Mouse (Mus musculus): Measurements from ENCODE around the gene Tmem273. TPM values are rescaled to one million over a fixed set of nuclear protein-coding genes. Genes with fewer than 3 reads are reported as not detected.

The Tmem273 gene
- polyA plus RNA-seq, 1 experiment from 2014 or later, result 0.63 TPM

DNA sequence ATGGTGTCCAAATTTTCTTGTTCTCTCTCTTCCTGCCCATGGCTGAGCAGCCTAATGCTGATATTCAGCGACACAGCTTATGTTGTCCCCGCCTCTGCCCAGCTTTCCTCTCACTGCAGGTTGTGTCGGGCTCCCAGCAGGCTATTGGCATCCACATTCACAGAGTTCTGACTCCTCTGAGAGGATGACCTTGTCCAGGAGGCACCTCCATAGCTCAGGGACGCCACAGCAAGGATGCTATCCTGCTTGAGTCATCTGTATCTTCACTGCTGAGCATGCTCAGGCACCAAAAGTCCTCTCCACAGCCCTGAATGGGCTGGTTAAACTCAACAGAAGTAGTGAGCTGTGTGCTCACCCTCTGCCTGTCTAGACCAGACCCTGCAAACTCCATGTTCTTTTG lies 29.2 kb downstream of the Tmem273 start:
- WGBS, result 63% methylated on average over 4 of the region's 4 CpGs
- H3K9ac ChIP-seq, result no peak overlapping the region

DNA sequence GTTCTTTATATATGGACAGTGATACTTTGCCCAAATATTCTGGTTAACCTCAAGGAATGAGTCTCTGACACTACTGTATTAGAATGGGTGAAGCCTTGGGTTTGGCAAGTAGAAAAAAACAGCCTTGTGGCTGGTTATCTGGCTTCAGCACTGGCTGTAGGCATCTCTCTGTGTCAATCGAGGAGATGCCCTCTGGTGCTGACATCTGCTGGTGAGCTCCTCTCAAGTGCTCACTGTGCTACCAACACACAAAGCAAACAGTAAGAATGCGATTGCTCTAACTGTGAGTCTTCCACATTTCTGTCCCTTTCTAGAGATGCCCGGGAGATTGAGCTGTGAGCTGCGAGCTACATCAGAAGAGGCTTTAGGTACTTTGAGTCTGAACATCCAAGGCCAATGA lies 30.8 kb downstream of the Tmem273 start:
- H3K9me3 ChIP-seq, result no peaks in the 10 kb centered on the region
- H3K4me2 ChIP-seq, result no peak overlapping the region
- H3K27ac ChIP-seq, result no peak overlapping the region
- H3K36me3 ChIP-seq, result no peaks in the 10 kb centered on the region
- no peak for ATAC-seq (ENCODE audit: insufficient number of reproducible peaks, insufficient read depth, low FRiP score, low TSS enrichment, low read depth)
- H3K9ac ChIP-seq, result no peak overlapping the region
- no peaks in the 10 kb centered on the region for H3K27me3 ChIP-seq
- H3K4me1 ChIP-seq, result peaks cover 14% of the 10 kb centered on the region
- no peak overlapping the region for H3K4me3 ChIP-seq
- 77% methylated on average over 4 of the region's 4 CpGs for WGBS

More for the DNA sequence above, 29.2 kb downstream of the Tmem273 start:
- no peaks in the 10 kb centered on the region for H3K27me3 ChIP-seq
- no peak overlapping the region for H3K4me2 ChIP-seq
- no peaks in the 10 kb centered on the region for H3K36me3 ChIP-seq
- H3K27ac ChIP-seq, result no peak overlapping the region
- H3K4me1 ChIP-seq, result peaks cover 14% of the 10 kb centered on the region
- no peak overlapping the region for H3K4me3 ChIP-seq
- H3K9me3 ChIP-seq, result no peaks in the 10 kb centered on the region
- no peak for ATAC-seq (ENCODE audit: insufficient number of reproducible peaks, insufficient read depth, low FRiP score, low TSS enrichment, low read depth)

DNA sequence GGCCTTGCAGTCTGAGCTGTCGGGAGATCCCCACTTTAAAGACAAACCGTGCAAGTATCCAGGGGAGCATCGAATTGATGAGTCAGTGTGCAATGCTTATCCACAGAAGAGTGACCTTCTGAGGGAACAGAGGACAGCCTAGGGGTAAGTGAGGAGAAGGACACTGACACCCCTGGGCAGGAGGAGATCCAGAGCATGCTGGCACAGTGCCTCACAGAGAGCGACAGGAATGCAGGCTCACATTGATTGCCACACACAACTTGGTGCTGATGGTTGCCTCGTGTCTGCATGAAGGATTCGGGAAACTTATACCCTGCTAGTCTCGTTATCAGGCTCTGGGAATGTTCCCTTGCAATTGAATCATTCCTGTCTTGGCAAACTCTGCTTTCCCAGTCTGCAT lies 31.5 kb downstream of the Tmem273 start:
- Histone ChIP-seq H3K27ac (no peak overlapping the region), H3K9me3 (no peaks in the 10 kb centered on the region), H3K4me3 (no peak overlapping the region), H3K9ac (no peak overlapping the region), H3K4me1 (peaks cover 14% of the 10 kb centered on the region), H3K4me2 (no peak overlapping the region), H3K36me3 (no peaks in the 10 kb centered on the region), H3K27me3 (no peaks in the 10 kb centered on the region)
- WGBS, result 59% methylated on average over 7 of the region's 7 CpGs
- no peak for ATAC-seq (ENCODE audit: insufficient number of reproducible peaks, insufficient read depth, low FRiP score, low TSS enrichment, low read depth)

DNA sequence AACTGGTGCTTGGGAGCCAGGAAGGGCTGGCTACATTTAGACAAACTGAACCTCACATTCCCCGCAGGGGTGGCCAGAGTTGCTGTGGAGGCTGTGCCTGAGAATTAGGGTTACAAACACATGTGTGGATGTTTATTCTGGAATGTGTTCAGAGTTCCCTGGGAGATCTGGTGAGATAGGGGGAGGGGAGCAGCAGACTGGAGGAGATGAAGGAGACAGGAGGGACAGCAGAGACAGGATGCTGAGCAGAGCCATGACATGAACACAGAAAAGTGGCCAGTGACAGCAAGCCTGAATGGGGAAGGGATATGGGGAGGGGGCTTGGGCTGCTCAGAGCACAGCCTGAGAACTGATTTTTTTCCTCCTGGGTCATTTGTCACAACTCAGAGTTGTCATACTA lies 33.5 kb downstream of the Tmem273 start:
- Histone ChIP-seq H3K9me3 (no peaks in the 10 kb centered on the region), H3K4me1 (peaks cover 18% of the 10 kb centered on the region), H3K27me3 (no peaks in the 10 kb centered on the region), H3K27ac (no peak overlapping the region), H3K36me3 (no peaks in the 10 kb centered on the region), H3K4me3 (no peak overlapping the region), H3K4me2 (no peak overlapping the region), H3K9ac (no peak overlapping the region)
- 26% methylated on average over 1 of the region's 1 CpGs for WGBS
- no peak for ATAC-seq (ENCODE audit: insufficient number of reproducible peaks, insufficient read depth, low FRiP score, low TSS enrichment, low read depth)

DNA sequence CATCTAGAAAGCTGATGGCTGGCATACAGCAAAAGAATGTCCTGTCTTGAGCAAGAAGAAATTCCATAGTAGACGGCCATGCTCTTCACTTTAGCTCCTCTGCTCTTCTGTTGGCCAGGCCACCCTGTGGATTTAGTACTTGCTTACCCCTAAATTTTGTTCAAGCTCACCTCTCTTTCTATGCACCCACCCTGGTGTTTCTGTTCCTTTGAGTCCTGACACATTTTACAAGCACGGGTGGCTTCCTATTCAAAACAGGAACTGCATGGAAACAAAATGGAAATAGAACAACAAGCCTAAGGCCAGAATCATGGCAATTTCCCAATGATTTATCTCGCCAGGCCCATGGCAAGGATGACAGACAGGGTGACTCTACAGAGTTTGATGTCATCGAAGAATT lies 37.0 kb downstream of the Tmem273 start:
- peaks cover 48% of the 10 kb centered on the region for H3K4me1 ChIP-seq
- 85% methylated on average over 4 of the region's 4 CpGs for WGBS
- no peak overlapping the region for H3K4me3 ChIP-seq
- H3K27me3 ChIP-seq, result no peaks in the 10 kb centered on the region
- H3K9ac ChIP-seq, result no peak overlapping the region
- ATAC-seq (ENCODE audit: insufficient number of reproducible peaks, insufficient read depth, low FRiP score, low TSS enrichment, low read depth), result no peak
- H3K27ac ChIP-seq, result no peak overlapping the region
- H3K4me2 ChIP-seq, result no peak overlapping the region
- H3K36me3 ChIP-seq, result no peaks in the 10 kb centered on the region
- H3K9me3 ChIP-seq, result no peaks in the 10 kb centered on the region

DNA sequence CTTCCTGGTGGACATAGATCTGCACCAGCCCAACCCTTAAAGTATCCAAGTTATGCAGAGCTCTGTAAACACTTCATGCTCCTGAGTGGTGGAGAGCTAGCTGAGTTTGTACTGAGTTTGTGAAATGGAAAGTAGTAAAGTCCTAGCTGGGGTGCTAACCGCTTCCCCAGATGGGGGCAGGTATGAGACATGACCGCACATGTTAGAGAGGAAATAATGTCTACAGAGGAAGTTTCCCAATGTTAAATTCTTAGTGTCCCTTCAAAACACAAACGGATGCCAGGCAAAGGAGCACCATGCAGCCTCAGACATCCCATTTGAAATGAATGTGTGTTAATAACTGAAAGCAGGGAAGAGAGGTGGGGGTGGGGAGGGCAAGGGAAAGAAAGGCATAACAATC lies 38.1 kb downstream of the Tmem273 start:
- Histone ChIP-seq H3K4me2 (no peak overlapping the region), H3K36me3 (no peaks in the 10 kb centered on the region), H3K4me3 (no peak overlapping the region), H3K27ac (no peak overlapping the region), H3K27me3 (no peaks in the 10 kb centered on the region), H3K4me1 (peaks cover 51% of the 10 kb centered on the region), H3K9me3 (no peaks in the 10 kb centered on the region), H3K9ac (no peak overlapping the region)
- 71% methylated on average over 3 of the region's 3 CpGs for WGBS
- ATAC-seq (ENCODE audit: insufficient number of reproducible peaks, insufficient read depth, low FRiP score, low TSS enrichment, low read depth), result no peak

GRCm38 (mm10) chr14:32824267-32825150 lies 38.7 kb downstream of the Tmem273 start:
- Histone ChIP-seq H3K9me3 (no peaks in the 10 kb centered on the region), H3K4me3 (no peak overlapping the region), H3K36me3 (no peaks in the 10 kb centered on the region), H3K27me3 (no peaks in the 10 kb centered on the region), H3K4me2 (no peak overlapping the region), H3K4me1 (peaks cover 45% of the 10 kb centered on the region), H3K27ac (peak overlapping the region; percentile 62), H3K9ac (no peak overlapping the region)
- 49% methylated on average over 14 of the region's 14 CpGs for WGBS
- ATAC-seq (ENCODE audit: insufficient number of reproducible peaks, insufficient read depth, low FRiP score, low TSS enrichment, low read depth), result no peak

GRCm38 (mm10) chr14:32825426-32826032 lies 39.8 kb downstream of the Tmem273 start:
- Histone ChIP-seq H3K4me3 (peak overlapping the region; percentile 13; the same call in 1 of the 2 replicates), H3K27me3 (no peaks in the 10 kb centered on the region), H3K27ac (peak overlapping the region; percentile 62), H3K4me1 (peaks cover 42% of the 10 kb centered on the region), H3K9me3 (no peaks in the 10 kb centered on the region), H3K36me3 (no peaks in the 10 kb centered on the region), H3K4me2 (peak overlapping the region; percentile 47), H3K9ac (no peak overlapping the region)
- peak; percentile 73; the same call in 1 of the 2 replicates for ATAC-seq (ENCODE audit: insufficient number of reproducible peaks, insufficient read depth, low FRiP score, low TSS enrichment, low read depth)
- WGBS, result 5% methylated on average over 11 of the region's 11 CpGs

GRCm38 (mm10) chr14:32827165-32827564 lies 41.4 kb downstream of the Tmem273 start:
- no peak overlapping the region for H3K9ac ChIP-seq
- no peaks in the 10 kb centered on the region for H3K9me3 ChIP-seq
- H3K27me3 ChIP-seq, result no peaks in the 10 kb centered on the region
- ATAC-seq (ENCODE audit: insufficient number of reproducible peaks, insufficient read depth, low FRiP score, low TSS enrichment, low read depth), result no peak
- no peak overlapping the region for H3K27ac ChIP-seq
- H3K4me2 ChIP-seq, result no peak overlapping the region
- H3K4me1 ChIP-seq, result peaks cover 42% of the 10 kb centered on the region
- no peak overlapping the region for H3K4me3 ChIP-seq
- WGBS, result 53% methylated on average over 4 of the region's 4 CpGs
- H3K36me3 ChIP-seq, result no peaks in the 10 kb centered on the region

DNA sequence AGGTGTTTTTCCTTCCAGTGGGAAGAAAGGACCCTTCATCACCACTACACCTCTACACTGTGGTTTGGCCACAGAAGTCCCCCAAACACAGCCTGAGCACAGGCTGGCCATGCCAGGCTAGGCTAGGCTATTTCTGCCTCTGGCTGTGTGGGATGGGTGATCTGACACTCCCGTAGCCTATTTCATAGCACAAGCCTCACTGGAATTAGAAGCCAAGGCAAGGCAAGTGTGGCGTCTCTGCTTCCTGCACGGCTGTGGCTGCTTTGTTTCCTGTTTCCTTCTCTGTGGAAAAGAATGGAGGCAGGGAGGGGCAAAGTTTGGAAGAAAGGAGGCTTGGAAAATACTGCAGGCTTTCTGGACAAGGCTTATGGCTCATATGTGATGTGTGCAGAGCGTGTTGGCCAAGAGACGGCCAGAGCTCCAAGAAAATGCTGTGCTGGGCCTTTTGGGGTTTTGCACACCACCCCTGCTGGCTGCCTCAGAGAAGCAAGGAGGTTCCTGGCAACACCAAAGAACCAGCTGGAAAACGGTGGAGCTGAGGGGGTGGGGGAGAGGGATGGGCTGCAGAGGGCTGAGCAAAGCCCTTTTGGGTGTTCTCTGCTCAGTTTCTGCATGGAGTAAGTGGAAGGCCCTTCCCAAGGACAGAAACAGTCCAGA lies 42.4 kb downstream of the Tmem273 start:
- Histone ChIP-seq H3K27me3 (no peaks in the 10 kb centered on the region), H3K9ac (no peak overlapping the region), H3K4me1 (peaks cover 42% of the 10 kb centered on the region), H3K36me3 (no peaks in the 10 kb centered on the region), H3K4me3 (no peak overlapping the region), H3K27ac (peak overlapping the region; percentile 52; the same call in 1 of the 2 replicates), H3K4me2 (no peak overlapping the region), H3K9me3 (no peaks in the 10 kb centered on the region)
- WGBS, result 48% methylated on average over 6 of the region's 6 CpGs
- ATAC-seq (ENCODE audit: insufficient number of reproducible peaks, insufficient read depth, low FRiP score, low TSS enrichment, low read depth), result no peak

GRCm38 (mm10) chr14:32833847-32834246 lies 48.1 kb downstream of the Tmem273 start, which contains the start of gene Fam170b:
Gene Fam170b, plus strand, starts transcription at chr14:32833962.
- Histone ChIP-seq H3K4me3 (no peak within 1 kb of the TSS), H3K27me3 (no peaks in the 10 kb centered on the region; the same call in 1 of the 2 replicates), H3K4me2 (no peak within 1 kb of the TSS), H3K36me3 (no peaks in the 10 kb centered on the region), H3K9me3 (no peaks in the 10 kb centered on the region), H3K27ac (no peak within 1 kb of the TSS), H3K4me1 (no peaks in the 10 kb centered on the region), H3K9ac (no peak within 1 kb of the TSS)
- 73% methylated on average over 8 of the region's 8 CpGs for WGBS
- ATAC-seq (ENCODE audit: insufficient number of reproducible peaks, insufficient read depth, low FRiP score, low TSS enrichment, low read depth), result no peak
